ENCODE assay signal across 12 mouse cellular contexts in the genomic region with DNA sequence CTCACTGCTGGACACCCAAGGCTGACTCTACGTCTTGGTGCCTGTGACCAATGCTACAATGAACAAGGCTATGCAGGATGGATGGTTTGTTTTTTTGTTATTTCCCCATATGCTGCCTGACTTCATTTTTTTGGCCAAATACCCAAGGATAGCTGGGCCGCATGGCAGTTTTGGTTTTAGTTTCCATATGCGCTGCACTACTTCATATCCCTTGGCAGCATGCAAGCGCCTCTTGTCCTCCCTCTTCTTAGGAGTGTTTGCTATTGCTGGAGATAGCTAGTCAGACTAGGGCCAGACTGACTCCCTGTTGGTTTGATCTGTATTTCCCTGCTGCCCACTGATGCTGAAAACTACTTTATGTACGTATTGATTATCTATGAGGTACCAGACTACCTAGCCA.
"Had no signal": no experiment of that assay in that cellular context is flagged by ENCODE, and none has a peak within 500 bp of the region (broad histone marks: within the 10 kb centered on the region; RNA-seq: fewer than 3 reads in every experiment).

No protein-coding gene starts in this region.

- ATAC-seq: midbrain, embryonic 13.5 days; midbrain, embryonic 16.5 days had no signal

- DNase-seq: kidney, postnatal 25 days; layer of hippocampus, adult 9-11 months; layer of hippocampus, postnatal 36 days; liver, embryonic 13.5 days; lung, adult 2 months; lung, postnatal 14 days; retina, postnatal 1 day; right cerebral cortex, postnatal 25 days; spleen, adult 18-20 months; thymus, postnatal 25 days had no signal
